Mouse (Mus musculus) gastrocnemius, postnatal 4 days (tissue): Measurements from ENCODE around the gene Dop1a. TPM values are rescaled to one million over a fixed set of nuclear protein-coding genes. Genes with fewer than 3 reads are reported as not detected.

ENCODE experiments used
- DNase-seq, 2 experiments: peaks; one replicate each; pipeline ENCODE4 v3.0.0; 2021 to 2022; ENCODE audit warnings: low spot score in 2 of 2, mixed read lengths in 2 of 2
- total RNA-seq, 2 experiments: library from RNA; stranded (reverse); gene quantifications; 2 replicates each; pipeline ENCODE4 v1.2.3; 2021

The Dop1a gene
- total RNA-seq, 2 experiments from 2014 or later, result 22.2 to 28.0 TPM

DNA sequence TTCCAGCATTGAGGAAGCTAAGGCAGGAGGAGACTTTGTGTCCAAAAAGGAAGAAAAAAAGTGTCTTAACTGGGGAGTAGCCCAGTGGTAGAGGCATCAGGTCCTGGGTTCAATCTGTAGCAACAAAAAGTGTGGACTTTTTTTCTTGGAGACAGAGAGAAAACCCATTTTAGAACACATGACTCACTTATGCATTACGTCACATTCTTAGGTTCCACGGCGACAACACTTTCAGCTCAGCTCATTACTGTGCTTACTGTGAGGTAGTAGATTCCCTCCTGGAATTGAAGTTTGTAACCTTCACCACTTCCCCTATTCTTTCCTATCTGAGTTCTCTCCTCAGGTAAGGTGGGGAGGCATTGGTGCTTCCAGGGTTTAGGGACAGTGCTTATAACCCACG is 29.3 kb downstream of the Dop1a start:
- DNase-seq, result no peak

DNA sequence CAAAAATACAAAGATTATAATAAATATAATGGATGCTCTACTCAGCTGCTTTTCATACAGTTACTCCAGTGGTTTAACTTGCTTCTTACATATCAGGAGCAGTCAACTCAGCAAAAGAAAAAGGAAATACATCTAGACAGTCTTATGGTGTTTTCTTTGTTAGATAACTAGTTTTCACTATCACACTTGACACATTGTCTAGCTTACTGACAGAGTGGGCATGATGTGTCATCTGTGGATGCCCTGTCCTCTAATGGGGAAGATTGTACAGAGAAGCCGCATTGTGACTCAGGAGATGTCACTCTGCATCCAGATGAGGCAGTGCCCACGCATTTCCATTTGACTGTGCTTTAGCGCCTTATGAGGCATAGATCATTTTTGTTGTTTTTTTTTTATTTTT is 32.1 kb downstream of the Dop1a start:
- no peak for DNase-seq

DNA sequence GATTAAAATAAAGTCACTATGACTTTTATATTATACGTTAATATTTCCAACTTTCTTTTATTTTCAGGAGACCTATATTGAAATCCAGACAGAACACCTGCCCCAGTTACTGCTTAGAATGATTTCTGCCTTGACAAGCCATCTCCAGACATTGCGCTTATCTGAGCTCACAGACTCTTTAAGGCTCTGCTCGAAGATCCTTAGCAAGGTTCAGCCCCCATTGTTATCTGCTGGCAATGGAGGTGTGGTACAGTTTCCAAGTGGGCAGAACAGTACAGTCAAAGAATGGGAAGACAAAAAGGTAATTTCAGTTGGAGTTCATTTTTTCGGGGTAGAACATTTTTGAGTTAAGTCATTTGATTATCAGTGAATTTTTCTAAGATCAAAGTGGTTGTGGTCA is 40.5 kb downstream of the Dop1a start:
- DNase-seq, result no peak

DNA sequence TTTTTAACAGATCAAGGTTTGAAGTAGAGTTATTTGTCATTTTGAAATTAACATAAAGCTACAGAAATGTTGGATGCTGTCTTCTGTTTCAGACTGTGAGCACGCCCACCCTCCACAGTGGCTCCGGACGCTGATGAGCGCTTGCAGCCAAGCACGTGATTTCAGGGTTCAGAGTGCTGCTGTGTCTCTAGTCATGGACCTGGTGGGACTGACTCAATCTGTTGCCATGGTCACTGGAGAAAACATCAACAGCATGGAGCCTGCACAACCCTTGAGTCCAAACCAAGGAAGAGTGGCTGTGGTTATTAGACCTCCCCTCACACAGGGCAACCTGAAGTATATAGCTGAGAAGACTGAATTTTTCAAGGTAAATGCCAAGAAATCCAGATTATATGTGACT is 46.8 kb downstream of the Dop1a start:
- DNase-seq, result no peak

DNA sequence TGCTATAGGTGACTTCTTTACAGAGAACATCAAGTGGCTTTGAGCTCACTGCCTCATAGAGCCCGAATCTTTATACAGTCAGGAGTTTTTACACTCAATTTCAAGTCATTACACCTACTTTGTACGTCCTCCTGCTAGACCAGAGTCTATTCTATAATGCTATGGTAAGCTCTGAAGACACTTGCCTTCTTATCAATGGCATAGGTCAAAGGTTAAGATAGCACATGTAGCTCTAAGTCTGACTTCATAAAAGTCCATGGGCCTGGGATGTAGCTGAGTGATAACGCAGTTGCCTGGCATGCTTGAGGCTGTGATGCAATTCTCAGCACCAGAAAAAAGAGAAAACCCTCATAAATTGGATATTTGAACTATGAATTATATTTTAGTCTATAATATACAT is 47.4 kb downstream of the Dop1a start:
- no peak for DNase-seq

DNA sequence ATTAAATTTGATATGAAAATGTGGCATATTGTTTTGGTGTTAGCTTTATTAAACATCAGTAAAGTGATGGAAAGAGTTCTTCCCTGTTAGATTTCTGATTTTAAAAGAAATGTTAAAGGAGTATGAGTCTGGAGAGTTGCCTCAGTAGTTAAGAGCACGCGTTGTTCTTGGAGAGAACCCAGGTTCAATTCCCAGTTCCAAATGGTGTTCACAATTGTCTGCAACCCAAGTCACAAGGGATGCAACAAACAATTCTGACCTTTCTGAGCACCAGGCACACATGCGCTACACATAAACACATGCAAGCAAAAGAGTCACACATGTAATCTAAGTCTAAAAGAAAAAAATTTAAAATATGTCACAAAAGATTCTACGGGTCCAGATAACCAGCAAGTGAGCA is 47.8 kb downstream of the Dop1a start:
- DNase-seq, result no peak

DNA sequence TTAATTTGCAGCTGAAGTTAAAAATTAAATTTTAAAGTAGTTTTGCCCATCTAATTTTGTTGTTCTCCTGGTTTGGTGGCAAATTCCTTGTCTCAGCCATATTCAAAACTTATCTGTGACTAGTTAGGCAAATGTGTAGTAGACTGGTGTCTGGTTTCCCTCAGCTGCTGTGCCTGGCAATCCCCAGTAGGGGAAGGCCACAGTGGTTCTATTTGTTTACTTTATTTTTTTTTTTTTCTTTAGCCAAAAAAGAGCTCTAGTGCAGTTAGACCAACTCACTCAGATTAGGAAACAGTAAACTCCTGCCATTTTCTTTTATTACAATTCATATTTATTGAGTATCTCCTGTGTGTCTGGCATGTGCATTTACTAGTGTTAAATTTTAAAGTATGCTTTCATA is 55.4 kb downstream of the Dop1a start:
- no peak for DNase-seq

DNA sequence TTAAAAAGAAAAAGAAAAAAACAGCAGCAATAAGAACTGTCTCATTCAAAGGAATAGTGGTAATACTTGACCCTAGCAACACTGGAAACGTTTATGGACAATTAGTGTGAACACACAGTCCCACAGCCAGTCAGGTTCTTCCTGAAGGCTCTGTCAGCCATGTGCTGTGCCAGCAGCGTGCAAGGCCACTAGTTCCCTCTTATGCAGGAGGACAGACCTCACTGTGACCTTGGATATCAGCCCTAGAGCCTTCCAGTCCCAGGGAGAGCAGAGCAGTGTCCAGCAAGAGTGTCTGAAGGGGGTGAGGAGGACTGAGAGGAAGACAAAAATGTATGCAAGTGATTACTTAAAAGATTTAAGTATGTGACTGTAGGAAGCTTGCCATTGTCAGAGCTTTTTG is 58.6 kb downstream of the Dop1a start:
- DNase-seq, result no peak

DNA sequence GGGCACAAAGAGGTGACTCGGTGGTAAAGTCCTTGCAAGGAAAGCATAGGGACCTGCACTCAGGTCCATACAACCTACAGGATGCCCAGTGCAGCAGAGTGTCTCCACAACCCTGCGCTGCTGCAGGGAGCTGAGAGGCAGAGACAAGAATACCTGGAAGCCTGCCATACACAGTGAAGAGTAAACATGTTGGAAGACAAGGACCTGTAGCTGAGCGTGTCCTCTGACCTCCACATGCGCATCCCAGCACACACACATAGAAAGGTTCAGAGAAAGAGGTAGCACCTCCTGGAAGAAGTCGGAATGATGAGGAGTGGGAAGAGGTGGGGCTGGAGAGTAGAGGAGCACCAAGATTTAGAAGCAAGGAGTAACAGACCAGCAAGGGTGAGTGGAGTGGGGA is 67.1 kb downstream of the Dop1a start:
- DNase-seq, result no peak

DNA sequence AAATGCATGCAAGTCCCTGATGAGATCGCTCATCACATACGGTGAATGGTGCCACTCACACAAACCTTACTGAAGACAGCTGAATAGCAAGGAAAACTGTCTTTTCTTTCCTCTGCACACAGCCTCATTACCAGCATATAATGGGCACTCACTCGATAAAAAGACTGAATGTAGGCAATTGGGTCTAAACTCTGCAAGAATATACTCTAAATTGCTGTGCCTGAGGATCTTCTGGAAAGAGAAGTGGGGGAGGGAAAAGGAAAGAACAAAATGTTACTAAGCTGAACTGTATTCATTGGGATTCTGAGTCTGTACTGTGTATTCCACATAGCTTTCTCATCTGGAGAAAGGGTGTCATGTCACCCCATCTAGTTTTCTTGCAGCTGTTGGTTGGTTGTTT is 76.5 kb downstream of the Dop1a start:
- DNase-seq, result no peak

DNA sequence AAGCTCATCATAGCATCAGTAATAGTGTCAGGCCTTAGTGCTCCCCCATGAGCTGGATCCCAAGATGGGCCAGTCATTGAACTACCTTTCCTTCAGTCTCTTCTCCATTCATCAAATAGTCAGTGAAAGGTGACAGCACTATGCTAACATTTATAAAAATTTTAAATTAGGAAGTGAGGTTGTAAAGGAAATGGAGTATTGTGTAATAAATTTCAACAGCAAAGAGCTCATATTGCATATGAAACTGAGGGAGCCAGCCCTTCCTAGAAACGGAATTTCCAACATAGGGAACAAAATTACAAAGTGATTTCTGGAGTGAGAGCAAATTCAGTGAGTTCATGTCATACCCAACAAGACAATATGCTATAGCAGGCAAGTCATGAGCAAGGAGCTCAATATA is 77.6 kb downstream of the Dop1a start:
- DNase-seq, result no peak

DNA sequence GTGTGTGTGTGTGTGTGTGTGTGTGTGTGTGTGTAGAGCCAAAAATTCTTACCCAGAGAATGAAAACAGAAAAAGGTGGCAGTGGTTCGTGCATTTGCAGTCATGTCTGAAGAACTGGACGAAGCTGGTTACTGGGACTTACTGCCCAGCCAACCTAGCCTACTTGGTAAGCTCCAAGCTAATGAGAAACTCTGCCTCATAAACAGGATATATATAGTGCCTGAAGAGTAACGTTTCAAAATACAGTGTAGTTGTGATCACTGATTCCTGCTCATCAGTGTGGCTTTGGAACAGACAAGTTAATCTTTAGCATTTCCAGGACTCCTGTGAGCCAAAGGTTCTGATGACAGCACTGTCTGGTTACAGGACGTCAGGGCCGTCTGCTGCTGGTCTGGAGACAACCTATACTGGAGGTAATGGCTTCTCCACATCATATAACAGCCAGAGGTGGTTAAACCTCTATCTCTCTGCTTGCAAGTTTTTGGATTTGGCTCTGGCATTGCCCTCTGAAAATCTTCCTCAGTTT is 82.7 kb downstream of the Dop1a start:
- no peak for DNase-seq

DNA sequence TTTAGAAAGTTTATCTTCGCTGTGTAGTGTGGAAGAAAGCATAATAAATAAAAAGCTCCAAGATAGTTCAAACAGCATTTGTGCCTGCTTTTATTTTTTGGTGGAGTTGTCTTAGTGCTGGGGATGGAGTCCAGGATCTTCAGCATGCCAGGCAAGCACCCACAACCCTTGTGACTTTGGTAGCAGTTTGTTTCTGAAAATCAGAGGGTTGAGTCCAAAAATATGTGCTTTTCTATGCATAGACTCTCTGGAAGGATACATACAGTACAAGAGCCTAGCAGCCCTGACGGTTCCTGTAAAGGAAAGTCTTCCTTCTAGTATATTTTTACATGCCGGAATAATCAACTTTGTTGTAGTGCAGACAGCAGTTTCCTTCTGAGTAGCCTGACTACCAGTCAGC is 83.8 kb downstream of the Dop1a start:
- DNase-seq, result no peak

DNA sequence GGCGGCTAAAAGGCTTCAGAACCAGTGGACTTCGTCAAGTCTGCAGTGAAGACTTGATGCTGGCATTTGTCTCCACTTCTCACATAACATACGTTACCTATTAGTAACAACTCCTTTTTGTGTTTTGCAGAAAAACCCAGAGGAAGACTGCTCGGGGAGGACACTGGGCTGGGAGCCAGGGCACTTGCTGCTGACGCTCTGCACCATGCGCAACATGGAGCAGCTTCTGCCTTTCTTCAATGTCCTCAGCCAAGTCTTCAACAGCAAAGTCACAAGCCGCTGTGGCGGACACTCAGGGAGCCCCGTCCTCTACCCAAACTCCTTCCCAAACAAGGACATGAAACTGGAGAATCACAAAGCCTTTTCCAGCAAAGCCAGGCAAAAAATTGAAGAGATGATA is 86.9 kb downstream of the Dop1a start:
- DNase-seq, result no peak

DNA sequence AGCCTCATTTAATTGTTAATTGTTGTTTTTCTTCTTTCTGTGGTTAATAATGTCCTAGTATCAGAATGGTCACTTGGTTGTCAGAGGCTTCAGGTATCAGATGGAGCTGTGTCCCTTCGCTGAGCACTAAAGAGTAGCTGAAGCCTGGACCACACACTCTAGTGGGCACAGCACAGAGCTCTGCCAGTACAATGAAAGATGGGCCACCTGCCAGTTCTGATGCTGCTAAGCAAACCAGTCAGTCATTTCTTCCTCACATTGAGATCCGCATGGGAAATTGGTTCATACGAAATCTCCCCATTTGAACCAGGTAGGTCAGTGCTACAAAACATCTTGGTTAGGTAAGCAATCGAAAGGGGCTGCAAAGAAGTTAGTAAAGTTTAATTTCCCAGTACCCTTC is 87.7 kb downstream of the Dop1a start:
- DNase-seq, result no peak

DNA sequence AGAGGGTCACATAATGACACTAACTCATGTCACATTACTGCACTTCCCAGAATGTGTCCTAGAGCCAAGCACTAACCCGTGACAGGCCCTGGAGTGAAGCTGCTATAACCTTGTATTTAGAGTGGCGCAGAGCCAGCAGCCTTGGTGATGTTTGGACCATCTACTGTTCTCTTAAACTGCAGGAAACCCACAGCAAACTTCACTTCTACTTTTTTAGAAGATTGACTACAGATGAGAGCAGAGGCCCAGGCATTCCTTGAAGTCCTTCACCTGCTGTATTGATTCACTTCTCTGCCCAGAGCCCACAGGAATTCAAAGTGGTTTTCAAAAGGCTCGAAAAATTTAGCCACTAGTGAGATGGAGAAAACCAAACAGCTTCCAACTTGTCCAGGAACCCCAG is 93.6 kb downstream of the Dop1a start:
- no peak for DNase-seq

DNA sequence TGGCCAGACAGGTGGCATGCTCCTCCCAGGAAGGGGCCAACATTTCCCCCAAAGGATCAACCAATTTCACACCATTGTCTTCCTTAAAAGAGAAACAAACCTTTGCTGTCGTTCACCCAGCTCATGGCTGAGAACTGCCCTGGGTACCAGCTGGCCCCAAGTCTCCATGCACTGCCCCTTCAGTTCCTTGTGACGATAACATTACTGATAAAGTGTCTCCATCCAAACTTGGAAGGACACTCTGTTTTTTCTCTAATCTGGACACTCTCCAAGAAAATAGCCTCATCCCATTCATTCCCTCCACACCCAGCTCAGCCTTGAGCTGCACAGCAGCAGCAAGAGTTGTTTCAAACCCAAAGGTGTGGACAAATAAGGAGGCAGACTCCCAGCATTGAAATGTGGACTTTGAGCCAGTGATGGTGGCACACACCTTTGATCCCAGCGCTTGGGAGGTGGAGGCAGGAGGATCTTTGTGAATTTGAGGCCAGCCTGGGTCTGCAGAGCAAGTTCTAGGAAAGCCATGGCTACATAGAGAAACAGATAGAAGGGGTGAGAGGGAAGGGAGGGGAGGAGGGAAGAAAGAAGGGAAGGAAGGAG is 102.5 kb downstream of the Dop1a start:
- no peak for DNase-seq

DNA sequence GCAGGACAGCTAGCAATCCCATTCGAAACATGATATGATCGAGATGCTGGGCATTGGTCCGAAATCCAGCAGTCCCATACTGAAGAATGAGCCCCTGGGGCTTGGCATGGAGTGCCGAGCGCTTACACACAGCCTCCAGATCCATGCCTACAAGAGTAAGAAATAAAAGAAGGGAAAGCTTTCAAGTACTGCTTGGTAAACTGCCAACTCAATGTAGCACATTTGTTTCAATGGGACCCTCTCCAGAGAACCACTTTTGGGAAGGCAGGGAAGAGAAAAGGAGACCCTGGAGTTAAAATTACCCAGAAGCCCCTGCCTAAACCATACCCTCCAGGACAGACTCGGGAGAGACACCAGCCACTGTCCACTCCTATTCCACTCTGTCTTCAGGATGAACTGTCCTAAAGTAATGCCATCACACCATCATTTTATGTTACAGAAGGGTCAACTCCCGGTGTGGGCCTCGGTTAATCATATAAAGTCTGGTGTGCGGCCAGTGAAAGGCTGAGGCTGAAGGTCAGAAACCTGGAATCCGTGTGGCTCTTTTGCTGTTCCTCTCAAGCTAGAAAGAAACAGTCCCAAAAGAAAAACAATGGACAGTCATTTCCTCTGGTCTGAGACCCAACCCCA is 103.4 kb downstream of the Dop1a start:
- no peak for DNase-seq

DNA sequence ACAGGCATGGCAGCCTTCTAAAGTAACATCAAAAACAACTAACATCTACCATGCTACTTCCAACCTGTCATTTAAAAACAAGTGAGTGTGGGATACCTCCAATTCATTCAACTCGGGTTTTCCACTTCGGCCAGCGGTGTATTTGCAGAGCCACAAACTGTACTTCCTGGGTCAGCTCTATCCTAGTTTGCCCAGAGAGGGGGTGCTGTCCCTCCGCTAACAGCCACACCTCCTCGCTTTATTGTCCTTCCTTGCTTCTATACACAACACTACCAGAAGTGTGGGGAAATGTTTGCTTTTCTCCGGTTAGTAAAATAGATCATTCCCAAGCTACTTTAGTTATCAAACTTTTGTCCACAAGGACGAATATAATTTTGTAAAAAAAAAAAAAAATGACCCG is 104.0 kb downstream of the Dop1a start:
- no peak for DNase-seq

DNA sequence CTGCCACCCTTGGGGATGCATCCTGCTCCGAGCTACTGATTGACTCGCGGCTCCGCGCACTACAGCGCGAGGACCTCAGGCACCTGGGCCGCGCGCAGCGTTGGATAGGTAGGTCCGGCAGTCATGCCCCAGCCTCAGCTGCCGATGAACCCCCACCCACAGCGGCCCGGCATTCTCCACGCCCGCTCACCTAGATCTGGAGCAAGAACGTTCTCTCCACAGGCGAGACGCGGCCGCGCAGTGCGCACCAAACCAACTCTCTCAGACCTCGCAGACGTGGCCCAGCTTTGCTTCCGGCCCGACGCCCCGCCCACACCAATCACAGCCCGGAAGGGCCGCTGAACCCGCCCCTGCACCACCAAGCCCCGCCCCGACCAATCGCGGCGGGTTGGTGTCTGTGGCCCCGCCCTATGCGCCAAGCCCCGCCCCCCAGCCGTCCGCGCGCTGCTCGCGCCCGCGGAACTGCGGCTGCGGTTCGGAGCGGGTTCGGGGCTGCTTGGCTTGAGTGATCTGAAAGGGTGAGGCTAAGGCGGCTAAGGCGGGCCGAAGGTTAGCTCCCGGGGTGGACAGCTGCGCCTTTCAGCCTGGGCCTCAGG is 104.7 kb downstream of the Dop1a start, which contains the start of the genes Pgm3 and Rwdd2a:
Pgm3 (minus strand) TSS at position 303 of the 596 bp plus-strand sequence.
Rwdd2a (plus strand) TSS at position 452 of the 596 bp plus-strand sequence.
- DNase-seq, result peak; percentile 94 to 98

DNA sequence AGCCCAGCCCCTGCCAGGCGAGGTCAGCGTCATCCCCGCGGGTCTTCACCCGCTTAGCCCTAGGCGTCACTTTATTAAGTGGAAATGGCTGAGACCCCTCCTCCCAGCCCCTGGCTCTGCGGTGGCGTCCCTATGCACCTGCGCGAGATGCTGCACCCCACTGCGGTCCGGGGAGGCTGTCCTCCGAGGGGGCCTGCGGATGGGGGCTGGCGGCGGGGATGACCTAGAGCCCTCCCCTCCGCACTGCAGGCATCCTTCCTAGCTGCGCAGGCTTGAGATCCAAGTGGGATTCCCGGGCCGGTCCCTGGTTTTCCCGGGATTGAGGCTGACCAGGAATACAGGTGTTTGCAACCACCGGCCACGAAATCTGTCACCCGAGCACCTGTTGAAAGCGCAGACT is 105.2 kb downstream of the Dop1a start:
- no peak for DNase-seq

DNA sequence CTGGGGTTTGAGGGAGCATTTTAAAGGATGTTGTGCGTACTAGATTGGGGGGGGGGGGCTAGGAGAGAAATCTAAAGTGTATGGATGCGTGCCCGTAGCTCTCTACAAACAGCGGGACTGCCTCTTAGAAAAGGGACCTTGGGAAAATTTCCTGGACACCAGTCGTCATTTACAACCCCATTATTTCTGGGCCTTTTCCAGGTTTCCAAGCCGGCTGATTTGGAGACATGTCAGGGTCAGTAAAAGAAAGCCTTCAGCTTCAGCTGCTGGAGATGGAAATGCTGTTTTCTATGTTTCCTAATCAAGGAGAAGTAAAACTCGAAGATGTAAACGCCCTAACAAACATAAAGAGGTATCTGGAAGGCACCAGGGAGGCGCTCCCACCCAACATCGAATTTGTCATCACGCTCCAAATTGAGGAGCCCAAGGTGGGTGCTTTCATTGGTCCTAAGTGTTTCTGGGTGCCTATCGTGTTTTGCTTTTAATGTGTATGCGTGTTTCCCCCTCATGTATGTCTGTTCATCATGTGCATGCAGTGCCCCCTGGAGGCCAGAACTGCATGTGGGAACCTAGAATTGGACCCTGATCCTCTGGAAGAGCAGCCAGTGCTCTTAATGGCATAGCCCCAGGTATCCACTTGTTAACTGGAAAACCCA is 105.8 kb downstream of the Dop1a start:
- DNase-seq, result peak; percentile 34 to 76
